Mouse (Mus musculus) lung, postnatal 0 days (tissue): ENCODE measurements around the gene Gm45837. TPM values are rescaled to one million over a fixed set of nuclear protein-coding genes. Genes with fewer than 3 reads are reported as not detected.

Experiments
- ATAC-seq: fragments of 200-750 bp; cut with Nextera tagmentation; 2 replicates; pipeline ENCODE4 v1.8.0; 2017; ENCODE audit warnings: moderate library complexity
- DNase-seq: peaks from one replicate; pipeline ENCODE4 v3.0.0-alpha.2; 2016; ENCODE audit warnings: low spot score
- H3K27ac ChIP-seq: fragments of 300-500 bp; sonication (generic); 2 replicates; pipeline ENCODE4 v1.5.1; 2014; ENCODE audit warnings: antibody characterized with exemption, mild to moderate bottlenecking, low read length, mixed read lengths
- H3K27me3 ChIP-seq: fragments of 300-500 bp; sonication (generic); replicated peaks from 2 replicates; pipeline ENCODE4 v1.6.1; 2014; ENCODE audit warnings: low read length, mixed read lengths; ENCODE audit not compliant: insufficient read depth
- H3K36me3 ChIP-seq: fragments of 300-500 bp; sonication (generic); 2 replicates; pipeline ENCODE4 v1.6.1; 2014; ENCODE audit warnings: low read length, mixed read lengths; ENCODE audit not compliant: insufficient read depth
- H3K4me1 ChIP-seq: fragments of 300-500 bp; sonication (generic); 2 replicates; pipeline ENCODE4 v1.6.1; 2014; ENCODE audit warnings: antibody characterized with exemption, low read depth, low read length, mixed read lengths; ENCODE audit not compliant: insufficient read depth
- H3K4me2 ChIP-seq: fragments of 300-500 bp; sonication (generic); replicated peaks from 2 replicates; pipeline ENCODE4 v1.6.1; 2014; ENCODE audit warnings: low read depth, mild to moderate bottlenecking, low read length, moderate library complexity, mixed read lengths
- H3K4me3 ChIP-seq: fragments of 300-500 bp; sonication (generic); 2 replicates; pipeline ENCODE4 v1.5.1; 2014; ENCODE audit warnings: low read depth, low read length
- H3K9ac ChIP-seq: fragments of 300-500 bp; sonication (generic); replicated peaks from 2 replicates; pipeline ENCODE4 v1.6.1; 2014; ENCODE audit warnings: low read depth, mild to moderate bottlenecking
- H3K9me3 ChIP-seq: fragments of 300-500 bp; sonication (generic); 2 replicates; pipeline ENCODE4 v1.6.1; 2016; ENCODE audit warnings: low read length, mixed read lengths
- CTCF ChIP-seq: IDR thresholded peaks from 2 replicates; pipeline ENCODE4 v1.5.1; 2016; ENCODE audit warnings: antibody characterized with exemption, mild to moderate bottlenecking
- EP300 ChIP-seq: IDR thresholded peaks from 2 replicates; pipeline ENCODE4 v1.6.1; 2016; ENCODE audit warnings: antibody characterized with exemption, mild to moderate bottlenecking, control low read depth
- WGBS: fragments of 180-500 bp; shearing (Covaris S2); extraction: QIAGEN DNeasy Blood & Tissue Kit; methylation state at CpG from one replicate; pipeline ENCODE4 v1.1.7; 2014; 5-methylcytosine and 5-hydroxymethylcytosine counted together
- polyA plus RNA-seq: library from polyadenylated mRNA; unstranded; fragments of >200 nt; fragmentation: Nextera tagmentation; extraction: Ambion mirVana; gene quantifications from 2 replicates; pipeline ENCODE4 v1.2.1, GENCODE M21; 2015

The Gm45837 gene
- polyA plus RNA-seq, 1 experiment from 2014 or later, result 4.2 TPM

DNA sequence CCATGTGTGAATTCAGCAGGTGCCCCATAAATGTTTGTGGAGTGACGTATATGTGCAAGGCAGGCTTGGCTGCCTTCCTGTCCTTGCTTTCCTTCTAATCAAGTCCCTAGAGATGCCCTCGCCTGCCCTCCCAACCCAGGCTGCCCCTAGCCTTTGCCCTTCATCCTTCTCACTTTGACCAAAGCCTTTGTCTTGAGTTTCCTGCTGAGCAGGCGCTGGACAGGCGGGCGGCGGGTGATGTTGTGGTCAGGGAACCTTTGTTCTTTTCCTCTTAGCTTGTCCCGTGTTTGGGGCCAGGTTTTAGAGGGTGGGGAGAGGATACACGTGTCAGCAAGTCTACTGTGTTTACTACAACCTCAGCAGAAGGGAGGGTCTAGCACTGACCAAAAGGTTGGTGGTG lies 43.0 kb downstream of the Gm45837 start:
- no peak for DNase-seq
- Histone ChIP-seq H3K4me2 (no peak overlapping the region), H3K9me3 (no peaks in the 10 kb centered on the region), H3K9ac (no peak overlapping the region), H3K36me3 (no peaks in the 10 kb centered on the region), H3K27ac (no peak overlapping the region), H3K27me3 (peaks cover 13% of the 10 kb centered on the region; the same call in 1 of the 2 replicates), H3K4me1 (0 out of 2 replicates have a peak, but pooled peaks cover 4% of the 10 kb centered on the region), H3K4me3 (no peak overlapping the region)
- peak; percentile 21; the same call in 1 of the 2 replicates for ATAC-seq
- WGBS, result 28% methylated on average over 8 of the region's 8 CpGs
- no peak for TF ChIP-seq CTCF
- no peak for TF ChIP-seq EP300

DNA sequence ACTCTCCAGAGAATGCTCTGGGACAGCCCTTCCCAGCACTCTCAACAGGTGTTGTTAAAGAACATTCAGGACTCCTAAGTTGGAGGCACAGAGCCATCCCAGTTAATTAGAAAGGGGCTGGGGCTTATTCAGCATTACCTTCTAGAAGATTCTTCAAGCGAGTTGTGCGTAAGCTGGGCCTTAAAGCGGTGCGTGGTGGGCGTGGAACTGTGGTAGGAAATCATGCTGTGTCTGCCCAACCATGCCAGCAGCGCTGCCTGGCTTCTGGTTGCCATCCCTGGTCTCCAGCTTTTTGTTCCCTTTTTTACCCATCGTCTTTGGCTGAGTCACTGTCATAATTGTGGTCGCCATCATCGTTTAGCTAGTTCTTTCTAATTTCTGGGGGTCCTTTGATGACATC lies 43.8 kb downstream of the Gm45837 start:
- Histone ChIP-seq H3K4me3 (no peak overlapping the region), H3K4me1 (0 out of 2 replicates have a peak, but pooled peaks cover 4% of the 10 kb centered on the region), H3K36me3 (no peaks in the 10 kb centered on the region), H3K9ac (no peak overlapping the region), H3K9me3 (no peaks in the 10 kb centered on the region), H3K4me2 (no peak overlapping the region), H3K27me3 (peaks cover 13% of the 10 kb centered on the region; the same call in 1 of the 2 replicates), H3K27ac (no peak overlapping the region)
- DNase-seq, result no peak
- ATAC-seq, result no peak
- 81% methylated on average over 9 of the region's 9 CpGs for WGBS
- TF ChIP-seq EP300, result no peak
- no peak for TF ChIP-seq CTCF

DNA sequence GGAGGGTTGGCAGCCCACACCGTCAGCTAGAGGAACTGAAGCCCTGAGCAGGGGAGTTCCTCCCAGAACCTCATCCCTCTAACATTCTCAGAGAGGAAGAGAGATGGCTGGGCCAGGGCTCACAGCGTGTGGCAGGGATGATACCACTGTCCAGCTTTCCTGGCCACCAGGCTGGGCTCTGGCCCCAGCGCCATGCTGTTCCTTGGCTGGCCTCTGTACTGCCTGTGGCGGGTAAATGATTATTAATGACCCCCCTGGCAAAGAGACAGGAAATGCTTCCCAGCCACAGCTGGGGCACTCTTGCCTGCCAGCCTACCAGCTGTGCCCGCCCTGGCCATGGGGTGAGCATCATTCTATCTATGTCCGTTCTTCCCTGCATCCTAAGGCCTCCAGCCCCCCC lies 44.5 kb downstream of the Gm45837 start:
- H3K4me1 ChIP-seq, result 0 out of 2 replicates have a peak, but pooled peaks cover 4% of the 10 kb centered on the region
- no peak overlapping the region for H3K9ac ChIP-seq
- no peak for DNase-seq
- no peak overlapping the region for H3K4me3 ChIP-seq
- H3K9me3 ChIP-seq, result no peaks in the 10 kb centered on the region
- H3K4me2 ChIP-seq, result no peak overlapping the region
- no peaks in the 10 kb centered on the region for H3K36me3 ChIP-seq
- ATAC-seq, result no peak
- H3K27me3 ChIP-seq, result peaks cover 13% of the 10 kb centered on the region; the same call in 1 of the 2 replicates
- 74% methylated on average over 6 of the region's 6 CpGs for WGBS
- H3K27ac ChIP-seq, result no peak overlapping the region
- TF ChIP-seq EP300 (no peak), CTCF (no peak)

DNA sequence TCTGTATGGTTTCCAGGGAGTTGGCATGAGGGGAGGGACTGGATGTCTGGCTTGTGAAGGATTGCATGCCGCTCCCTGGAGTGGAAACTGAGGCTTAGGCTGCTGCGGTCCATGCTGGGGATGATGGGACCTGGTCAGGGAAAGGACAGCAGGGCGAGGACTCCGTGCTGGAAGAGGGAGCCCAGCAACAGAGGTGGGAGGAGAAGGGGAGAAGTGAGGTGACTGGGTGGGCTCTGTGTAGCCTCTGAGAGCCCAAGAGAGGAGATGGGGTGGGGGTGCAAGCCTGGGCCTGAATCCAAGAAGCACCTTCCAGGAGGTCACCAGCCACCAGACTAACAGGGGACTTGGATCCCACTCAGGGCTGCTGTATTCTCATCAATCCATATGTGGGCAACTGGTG lies 45.6 kb downstream of the Gm45837 start:
- H3K4me2 ChIP-seq, result no peak overlapping the region
- WGBS, result 76% methylated on average over 4 of the region's 4 CpGs
- no peak overlapping the region for H3K9ac ChIP-seq
- DNase-seq, result no peak
- peaks cover 13% of the 10 kb centered on the region; the same call in 1 of the 2 replicates for H3K27me3 ChIP-seq
- TF ChIP-seq CTCF (no peak), EP300 (no peak)
- peaks cover 4% of the 10 kb centered on the region; the same call in 1 of the 2 replicates for H3K4me1 ChIP-seq
- ATAC-seq, result no peak
- H3K27ac ChIP-seq, result no peak overlapping the region
- H3K4me3 ChIP-seq, result no peak overlapping the region
- H3K9me3 ChIP-seq, result no peaks in the 10 kb centered on the region
- no peaks in the 10 kb centered on the region for H3K36me3 ChIP-seq

DNA sequence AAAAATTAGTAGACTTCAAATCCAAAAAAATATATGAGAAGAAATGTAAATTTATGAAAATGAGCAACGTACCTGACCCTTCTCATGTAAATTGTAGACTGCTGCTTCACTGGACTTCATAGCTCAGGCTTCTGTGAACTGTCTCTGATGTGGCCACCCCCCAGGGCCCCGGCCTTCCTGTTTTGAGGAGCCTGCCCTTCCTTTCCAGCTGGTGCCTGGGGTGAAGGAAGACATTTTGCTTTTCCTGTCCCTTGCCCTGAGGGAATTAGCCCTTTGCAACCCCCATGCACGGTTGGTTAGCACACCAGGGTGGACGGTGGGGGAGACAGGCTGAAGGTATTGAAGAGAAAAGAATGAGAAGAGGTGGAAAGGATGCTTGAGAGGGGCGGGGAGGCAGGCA lies 46.1 kb downstream of the Gm45837 start:
- no peak for DNase-seq
- Histone ChIP-seq H3K27ac (no peak overlapping the region), H3K4me2 (no peak overlapping the region), H3K4me3 (no peak overlapping the region), H3K9ac (no peak overlapping the region), H3K27me3 (peaks cover 9% of the 10 kb centered on the region; the same call in 1 of the 2 replicates), H3K9me3 (no peaks in the 10 kb centered on the region), H3K4me1 (no peaks in the 10 kb centered on the region; the same call in 1 of the 2 replicates), H3K36me3 (no peaks in the 10 kb centered on the region)
- no peak for TF ChIP-seq CTCF
- TF ChIP-seq EP300, result no peak
- ATAC-seq, result no peak
- 40% methylated on average over 5 of the region's 5 CpGs for WGBS

DNA sequence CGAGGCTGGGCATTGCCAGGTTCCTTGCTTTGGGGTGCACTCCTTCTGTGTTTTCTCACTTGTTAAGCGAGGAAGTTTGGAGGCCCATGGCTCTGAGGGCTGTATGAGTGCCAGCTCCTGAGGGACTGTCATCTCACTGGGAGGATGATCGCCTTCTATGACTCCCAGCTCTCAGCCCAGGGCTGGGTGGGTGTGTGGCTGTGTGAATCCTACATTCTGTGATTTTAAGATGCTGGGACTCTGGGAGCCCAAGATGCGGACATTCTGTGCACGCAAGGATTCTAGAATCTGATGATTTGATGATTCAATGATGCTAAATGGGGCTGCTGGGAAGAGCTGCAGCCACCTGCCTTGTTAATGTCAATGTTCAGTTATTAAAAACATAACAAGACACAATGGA lies 46.6 kb downstream of the Gm45837 start:
- no peaks in the 10 kb centered on the region for H3K36me3 ChIP-seq
- DNase-seq, result no peak
- ATAC-seq, result no peak
- TF ChIP-seq EP300 (no peak), CTCF (no peak)
- peaks cover 4% of the 10 kb centered on the region; the same call in 1 of the 2 replicates for H3K27me3 ChIP-seq
- no peak overlapping the region for H3K27ac ChIP-seq
- no peak overlapping the region for H3K4me2 ChIP-seq
- no peak overlapping the region for H3K4me3 ChIP-seq
- no peaks in the 10 kb centered on the region for H3K9me3 ChIP-seq
- H3K9ac ChIP-seq, result no peak overlapping the region
- no peaks in the 10 kb centered on the region; the same call in 1 of the 2 replicates for H3K4me1 ChIP-seq
- WGBS, result 66% methylated on average over 5 of the region's 5 CpGs

DNA sequence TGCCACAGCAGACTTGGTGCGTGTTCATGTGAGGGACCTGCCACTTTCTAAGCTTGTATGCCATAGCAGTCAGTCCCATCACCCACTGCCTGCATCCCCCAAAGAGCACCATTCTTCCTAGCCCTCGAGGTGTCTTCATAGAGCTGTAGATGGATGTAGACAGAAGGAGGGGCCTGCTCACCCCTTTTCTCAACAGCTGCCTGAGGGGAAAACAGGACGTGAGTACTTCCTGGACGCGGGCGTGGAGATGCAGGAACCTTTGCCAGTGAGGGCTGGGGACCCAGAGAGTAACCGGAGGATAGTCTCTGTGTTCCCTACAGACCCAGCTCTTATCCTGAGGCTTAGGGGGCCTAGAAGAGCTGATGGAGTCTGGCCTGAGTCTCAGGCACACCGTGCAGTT lies 47.1 kb downstream of the Gm45837 start:
- no peak for TF ChIP-seq CTCF
- no peak for TF ChIP-seq EP300
- H3K27me3 ChIP-seq, result 0 out of 2 replicates have a peak, but pooled peaks cover 2% of the 10 kb centered on the region
- H3K4me2 ChIP-seq, result no peak overlapping the region
- no peak overlapping the region for H3K4me3 ChIP-seq
- no peak overlapping the region for H3K27ac ChIP-seq
- ATAC-seq, result no peak; the same call in 1 of the 2 replicates
- DNase-seq, result peak; percentile 48
- no peak overlapping the region for H3K9ac ChIP-seq
- no peaks in the 10 kb centered on the region for H3K9me3 ChIP-seq
- no peaks in the 10 kb centered on the region; the same call in 1 of the 2 replicates for H3K4me1 ChIP-seq
- 33% methylated on average over 8 of the region's 8 CpGs for WGBS
- no peaks in the 10 kb centered on the region for H3K36me3 ChIP-seq
